Mouse (Mus musculus) limb, embryonic 14.5 days (tissue): ENCODE measurements at regions not wholly inside any gene's neighbourhood (a gene's known extent, or its start where the extent isn't known, plus 50 kb on each side); places are given as distances from the start of the nearest gene placed in this dataset.

ENCODE experiments used
- ATAC-seq: fragments of 200-750 bp; cut with Nextera tagmentation; 2 replicates; pipeline ENCODE4 v1.8.0; 2017; ENCODE audit warnings: low read depth, moderate number of reproducible peaks, moderate TSS enrichment; ENCODE audit not compliant: low FRiP score
- DNase-seq: peaks from one replicate; pipeline ENCODE4 v3.0.0-alpha.2; 2015; ENCODE audit warnings: low spot score
- H3K27ac ChIP-seq: fragments of 300-500 bp; sonication (generic); replicated peaks from 2 replicates; pipeline ENCODE4 v1.5.1; 2014; ENCODE audit warnings: low read depth, mild to moderate bottlenecking, low read length, moderate library complexity, mixed read lengths
- H3K27me3 ChIP-seq: fragments of 300-500 bp; sonication (generic); 2 replicates; pipeline ENCODE4 v1.6.1; 2014; ENCODE audit warnings: low read length, mixed read lengths; ENCODE audit not compliant: control insufficient read depth, insufficient read depth
- H3K36me3 ChIP-seq: fragments of 300-500 bp; sonication (generic); 2 replicates; pipeline ENCODE4 v1.6.1; 2014; ENCODE audit warnings: mild to moderate bottlenecking, low read length, moderate library complexity, mixed read lengths; ENCODE audit not compliant: control insufficient read depth, insufficient read depth
- H3K4me1 ChIP-seq: fragments of 300-500 bp; sonication (generic); 2 replicates; pipeline ENCODE4 v1.6.1; 2014; ENCODE audit warnings: antibody characterized with exemption, low read length, mixed read lengths; ENCODE audit not compliant: control insufficient read depth, insufficient read depth
- H3K4me2 ChIP-seq: fragments of 300-500 bp; sonication (generic); replicated peaks from 2 replicates; pipeline ENCODE4 v1.6.1; 2014; ENCODE audit warnings: low read depth, mild to moderate bottlenecking, low read length, moderate library complexity; ENCODE audit not compliant: severe bottlenecking
- H3K4me3 ChIP-seq: fragments of 300-500 bp; sonication (generic); replicated peaks from 2 replicates; pipeline ENCODE4 v1.5.1; 2014; ENCODE audit warnings: low read length
- H3K9ac ChIP-seq: fragments of 300-500 bp; sonication (generic); 2 replicates; pipeline ENCODE4 v1.6.1; 2014; ENCODE audit warnings: mild to moderate bottlenecking, low read depth, low read length, moderate library complexity; ENCODE audit not compliant: severe bottlenecking
- H3K9me3 ChIP-seq: fragments of 300-500 bp; sonication (generic); 2 replicates; pipeline ENCODE4 v1.6.1; 2016; ENCODE audit warnings: low read length; ENCODE audit not compliant: control insufficient read depth
- POLR2A ChIP-seq: fragments of 200-500 bp; IDR thresholded peaks from 2 replicates; pipeline ENCODE4 v1.8.0; 2012; ENCODE audit warnings: inconsistent platforms, mild to moderate bottlenecking, moderate library complexity, borderline replicate concordance; ENCODE audit not compliant: insufficient read depth, insufficient read length; ENCODE audit errors: extremely low read depth
- WGBS: fragments of 180-500 bp; shearing (Covaris S2); extraction: QIAGEN DNeasy Blood & Tissue Kit; methylation state at CpG from one replicate; pipeline ENCODE4 v1.1.7; 2014; 5-methylcytosine and 5-hydroxymethylcytosine counted together

DNA sequence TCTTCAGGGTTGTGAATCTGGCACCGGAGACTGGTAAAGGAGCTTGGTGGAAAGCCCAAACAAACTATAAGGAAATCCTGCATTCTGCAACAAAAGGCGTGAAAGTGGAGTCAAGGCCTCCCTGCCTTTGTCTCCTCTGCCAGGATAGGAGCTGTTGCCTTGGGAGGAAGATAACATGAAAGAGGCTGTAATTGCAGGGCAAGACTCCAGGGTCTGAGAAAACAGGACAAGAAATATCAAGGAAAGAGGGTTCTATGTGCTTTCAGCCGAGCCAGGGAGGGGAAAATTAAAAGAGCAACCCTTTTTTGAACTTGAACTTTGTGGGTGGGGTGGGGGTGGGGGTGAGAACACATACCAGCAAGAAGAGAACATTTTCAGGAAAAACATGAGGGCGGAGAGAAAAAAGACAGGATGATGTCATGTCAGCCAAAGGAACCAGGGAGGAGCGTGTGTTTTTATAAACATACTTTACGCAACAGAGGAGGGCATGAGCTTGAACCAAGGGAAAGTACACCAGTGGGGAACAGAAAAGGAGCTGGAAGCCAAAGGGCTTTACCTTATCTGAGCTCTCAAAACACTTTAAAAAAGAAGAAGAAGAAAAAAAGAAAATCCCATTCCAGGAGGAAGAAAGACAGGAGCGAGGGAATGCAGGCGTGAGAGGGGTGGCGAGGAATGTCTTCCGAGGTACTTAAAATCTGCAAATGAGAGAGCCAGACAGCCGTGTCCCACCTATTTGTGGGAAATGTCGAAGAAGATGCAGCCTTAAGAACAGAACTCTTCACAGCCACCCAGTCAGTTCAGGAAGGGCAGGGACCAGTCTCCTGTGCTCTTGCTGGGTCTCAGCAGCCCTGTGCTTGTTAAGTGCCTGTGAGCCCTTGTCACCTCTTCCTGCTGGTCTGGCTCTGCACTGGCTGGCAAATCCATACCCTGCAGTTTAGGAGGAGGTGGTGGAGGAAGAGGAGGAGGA lies 66.2 kb upstream of the Irf2bp2 start:
- Histone ChIP-seq H3K27ac (peak overlapping the region; percentile 71), H3K9me3 (no peaks in the 10 kb centered on the region), H3K9ac (0 out of 2 replicates have a peak overlapping the region, but pooled peaks have one; percentile 1), H3K36me3 (no peaks in the 10 kb centered on the region), H3K4me2 (peak overlapping the region; percentile 30; the same call in 1 of the 2 replicates), H3K27me3 (no peaks in the 10 kb centered on the region), H3K4me1 (peaks cover 59% of the 10 kb centered on the region), H3K4me3 (no peak overlapping the region)
- ATAC-seq (no peak), DNase-seq (no peak)
- TF ChIP-seq POLR2A, result no peak
- 28% methylated on average over 12 of the region's 12 CpGs for WGBS

GRCm38 (mm10) chr8:126657546-126657945 lies 63.8 kb upstream of the Irf2bp2 start:
- Histone ChIP-seq H3K4me1 (peaks cover 35% of the 10 kb centered on the region), H3K27ac (no peak overlapping the region), H3K9me3 (no peaks in the 10 kb centered on the region), H3K27me3 (no peaks in the 10 kb centered on the region), H3K4me3 (no peak overlapping the region), H3K4me2 (no peak overlapping the region), H3K9ac (no peak overlapping the region), H3K36me3 (no peaks in the 10 kb centered on the region)
- ATAC-seq (no peak), DNase-seq (no peak)
- 50% methylated on average over 6 of the region's 6 CpGs for WGBS
- no peak for TF ChIP-seq POLR2A

DNA sequence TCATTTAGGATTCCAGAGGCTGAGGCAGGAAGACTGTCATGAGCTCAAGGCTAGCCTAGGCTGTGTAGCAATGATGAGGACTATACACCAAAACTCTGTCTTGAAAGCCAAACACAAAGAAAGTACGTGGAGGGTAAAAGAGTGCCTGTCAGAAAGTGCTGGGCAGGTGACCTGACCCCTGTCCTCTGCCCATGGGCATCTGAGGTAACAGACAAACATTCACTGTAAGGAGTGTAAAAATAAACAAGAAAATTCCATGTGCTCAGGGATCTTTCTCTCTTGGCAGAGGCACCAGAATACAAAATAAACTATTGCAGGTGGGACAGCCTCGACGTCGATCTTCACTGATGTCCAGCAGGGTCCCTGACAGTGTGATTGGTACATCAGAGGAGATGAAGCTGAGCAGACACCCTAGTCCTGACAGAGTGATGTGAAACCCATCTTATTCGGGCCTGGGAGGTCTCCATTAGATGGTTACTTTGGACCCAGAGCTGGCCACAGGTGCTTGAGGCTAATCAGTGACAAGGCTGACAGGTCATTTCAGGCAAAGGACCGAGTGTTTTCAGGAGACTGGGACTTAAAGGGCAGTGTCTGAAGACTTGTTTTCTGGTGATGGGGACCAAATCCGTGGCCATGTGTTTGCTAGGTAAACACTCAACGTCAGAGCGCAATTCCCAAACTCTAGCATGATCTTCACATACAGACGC lies 62.9 kb upstream of the Irf2bp2 start:
- ATAC-seq (no peak), DNase-seq (no peak)
- no peaks in the 10 kb centered on the region for H3K9me3 ChIP-seq
- no peaks in the 10 kb centered on the region for H3K36me3 ChIP-seq
- H3K9ac ChIP-seq, result no peak overlapping the region
- H3K4me3 ChIP-seq, result no peak overlapping the region
- H3K27me3 ChIP-seq, result no peaks in the 10 kb centered on the region
- WGBS, result 79% methylated on average over 10 of the region's 10 CpGs
- H3K4me1 ChIP-seq, result peaks cover 27% of the 10 kb centered on the region
- H3K4me2 ChIP-seq, result no peak overlapping the region
- TF ChIP-seq POLR2A, result no peak
- H3K27ac ChIP-seq, result no peak overlapping the region

- Histone ChIP-seq H3K36me3 (no peaks in the 10 kb centered on the region), H3K27ac (peak overlapping the region; percentile 58), H3K9ac (no peak overlapping the region), H3K4me2 (no peak overlapping the region), H3K9me3 (no peaks in the 10 kb centered on the region), H3K4me1 (peaks cover 16% of the 10 kb centered on the region), H3K27me3 (no peaks in the 10 kb centered on the region), H3K4me3 (no peak overlapping the region)
- WGBS, result 63% methylated on average over 2 of the region's 2 CpGs
- DNase-seq (peak; percentile 62), ATAC-seq (no peak)
- no peak for TF ChIP-seq POLR2A
These were observed 61.8 kb upstream of the Irf2bp2 start for GRCm38 (mm10) chr8:126655565-126655964.

DNA sequence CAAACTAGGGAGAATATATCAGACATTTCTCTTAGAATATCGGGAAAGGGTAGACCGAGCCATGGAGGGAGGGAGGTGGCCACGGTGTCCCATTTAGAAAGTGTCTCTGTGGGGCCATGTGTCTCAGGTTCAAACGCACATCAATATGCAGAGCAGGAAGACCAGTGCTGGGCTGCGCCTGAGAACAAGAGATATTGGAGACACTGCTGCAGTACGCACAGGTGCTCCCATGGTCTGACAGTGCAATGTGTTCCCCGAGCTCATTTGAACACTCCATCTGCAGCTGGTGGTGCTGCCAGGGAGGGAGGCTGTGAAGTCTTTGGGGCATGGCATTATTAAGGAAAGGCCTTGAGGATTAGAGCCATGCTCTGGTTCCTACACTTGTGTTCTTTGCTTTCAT lies 60.6 kb upstream of the Irf2bp2 start:
- no peaks in the 10 kb centered on the region for H3K27me3 ChIP-seq
- H3K4me3 ChIP-seq, result no peak overlapping the region
- no peak overlapping the region for H3K9ac ChIP-seq
- no peak overlapping the region for H3K27ac ChIP-seq
- no peak overlapping the region for H3K4me2 ChIP-seq
- no peaks in the 10 kb centered on the region for H3K36me3 ChIP-seq
- DNase-seq, result no peak
- WGBS, result 83% methylated on average over 7 of the region's 7 CpGs
- H3K9me3 ChIP-seq, result no peaks in the 10 kb centered on the region
- no peak for TF ChIP-seq POLR2A
- H3K4me1 ChIP-seq, result peaks cover 3% of the 10 kb centered on the region; the same call in 1 of the 2 replicates
- ATAC-seq, result no peak
